Mouse (Mus musculus): ENCODE measurements around the gene Tspan5.

DNA sequence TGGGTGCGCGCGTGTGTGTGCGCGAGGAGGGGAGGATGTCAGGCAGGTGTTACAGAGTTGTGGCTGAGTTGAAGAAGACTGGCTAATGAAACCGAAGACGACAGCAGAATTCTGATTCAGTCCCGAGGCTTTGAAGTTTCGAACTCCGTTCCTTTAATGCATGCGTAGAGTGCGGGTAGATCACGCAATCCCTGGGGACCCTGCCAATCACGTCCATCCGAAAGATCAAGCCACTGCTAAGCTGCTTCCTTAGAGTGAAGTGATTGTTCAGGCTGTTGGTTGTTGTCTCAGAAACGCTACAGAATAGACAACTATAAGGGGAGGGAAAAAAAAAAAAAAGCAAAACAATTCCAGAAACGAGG is 46.5 kb downstream of the Tspan5 start:
- TF ChIP-seq ZNF384 (IDR thresholded peaks at IDR 0.05; ENCODE audit: low read depth, low read length): no peak
- no peak for TF ChIP-seq CHD2 (IDR thresholded peaks at IDR 0.05; ENCODE audit: low read depth, low read length)
- TF ChIP-seq HCFC1 (IDR thresholded peaks at IDR 0.05; ENCODE audit: borderline replicate concordance, insufficient read depth, low read length): no peak
